Comparison of ENCODE assay signal across 9 mouse cellular contexts in the genomic region with DNA sequence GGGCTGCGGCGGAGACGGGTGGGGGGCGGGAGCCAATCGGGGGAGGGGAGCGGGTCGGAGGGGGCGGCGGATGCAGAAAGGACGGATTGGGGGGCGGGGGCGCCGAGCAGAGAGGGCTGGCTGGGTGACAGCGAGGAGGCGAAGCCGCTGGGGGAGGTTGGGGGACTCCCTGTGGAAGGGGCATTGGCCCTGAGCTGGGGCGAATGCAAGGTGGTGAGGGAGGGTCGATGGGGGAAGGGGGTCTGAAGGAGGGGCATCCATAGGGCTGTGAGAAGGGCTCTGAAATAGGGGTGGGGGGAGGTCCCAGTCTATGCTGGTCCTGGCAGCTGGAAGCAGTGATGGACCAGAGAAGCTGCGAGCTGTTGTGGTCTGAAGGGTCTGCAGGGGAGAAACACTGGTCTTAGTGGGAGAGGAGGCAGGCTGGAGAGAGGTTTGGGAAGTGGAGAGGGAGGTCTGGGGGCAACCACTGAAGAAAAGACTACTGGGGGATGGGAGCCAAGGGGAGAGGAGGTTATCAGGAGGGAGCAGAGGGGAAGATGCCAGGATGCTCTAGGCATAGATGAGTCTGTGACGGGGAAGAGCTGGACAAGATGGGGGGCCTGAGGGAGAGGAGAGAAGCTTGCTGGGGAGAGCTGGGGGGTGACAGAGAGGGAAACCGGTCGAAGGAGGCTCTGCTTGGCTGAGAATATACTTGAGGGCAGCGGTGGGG. TPM values are rescaled to one million over a fixed set of nuclear protein-coding genes. Genes with fewer than 3 reads are reported as not detected.
DNase-seq lines count a peak whose midpoint lies in the region; ATAC-seq and TF ChIP-seq lines count a peak whose summit lies in the region.
"Had no signal": no experiment of that assay in that cellular context is flagged by ENCODE, and none has a peak within 500 bp of the region (broad histone marks: within the 10 kb centered on the region; RNA-seq: fewer than 3 reads in every experiment).

No protein-coding gene starts in this region.

- H3K27me3 ChIP-seq in heart, embryonic 12.5 days (replicated peaks) = peaks cover 80% of the 10 kb centered on the region
- peaks cover 37% of the 10 kb centered on the region for H3K27me3 ChIP-seq in intestine, postnatal 0 days (replicated peaks; ENCODE audit: control insufficient read depth, insufficient read depth, low read length)
- H3K27me3 ChIP-seq in stomach, embryonic 15.5 days (replicated peaks) = peaks cover 55% of the 10 kb centered on the region

- 13% methylated on average over 21 of the region's 23 CpGs for WGBS in heart, embryonic 12.5 days
- 11% methylated on average over 19 of the region's 23 CpGs for WGBS in intestine, postnatal 0 days
- WGBS in stomach, embryonic 15.5 days = 8% methylated on average over 23 of the region's 23 CpGs

- ATAC-seq in heart, embryonic 12.5 days (ENCODE audit: insufficient number of reproducible peaks, low FRiP score) = no peak
- ATAC-seq in intestine, postnatal 0 days = no peak
- no peak for ATAC-seq in stomach, embryonic 15.5 days (ENCODE audit: insufficient read depth, low FRiP score, low read depth)

- H3K4me2 ChIP-seq in heart, embryonic 12.5 days = peak overlapping the region; percentile 83
- peak overlapping the region; percentile 3; the same call in 1 of the 2 replicates for H3K4me2 ChIP-seq in intestine, postnatal 0 days (replicated peaks; ENCODE audit: low read depth)
- peak overlapping the region; percentile 94 for H3K4me2 ChIP-seq in stomach, embryonic 15.5 days

- no peak overlapping the region for H3K27ac ChIP-seq in heart, embryonic 12.5 days (ENCODE audit: poor library complexity, severe bottlenecking)
- H3K27ac ChIP-seq in intestine, postnatal 0 days (ENCODE audit: low read depth, low read length) = no peak overlapping the region
- no peak overlapping the region for H3K27ac ChIP-seq in stomach, embryonic 15.5 days

- no peak overlapping the region for H3K9ac ChIP-seq in heart, embryonic 12.5 days
- H3K9ac ChIP-seq in intestine, postnatal 0 days (ENCODE audit: low read depth, low read length) = no peak overlapping the region
- H3K9ac ChIP-seq in stomach, embryonic 15.5 days = no peak overlapping the region

- no peak for DNase-seq in heart, adult 11 months
- peak; percentile 66 for DNase-seq in right cerebral cortex, postnatal 4 days
- DNase-seq in right cerebral cortex, adult 2 months (ENCODE audit: low spot score in 2 of 2) = no peak
- DNase-seq in spleen, postnatal 10 days (ENCODE audit: low spot score in 2 of 2) = no peak
- no peak for DNase-seq in layer of hippocampus, adult 9-11 months

- H3K36me3 ChIP-seq in heart, embryonic 12.5 days = no peaks in the 10 kb centered on the region
- H3K36me3 ChIP-seq in intestine, postnatal 0 days (ENCODE audit: control insufficient read depth, insufficient read depth) = no peaks in the 10 kb centered on the region
- H3K36me3 ChIP-seq in stomach, embryonic 15.5 days = no peaks in the 10 kb centered on the region

- no peak for TF ChIP-seq CTCF in intestine, postnatal 0 days (IDR thresholded peaks at IDR 0.05; ENCODE audit: low read depth)

- H3K4me3 ChIP-seq in heart, embryonic 12.5 days = peak overlapping the region; percentile 49
- no peak overlapping the region for H3K4me3 ChIP-seq in intestine, postnatal 0 days (ENCODE audit: low read depth, low read length)
- peak overlapping the region; percentile 46 for H3K4me3 ChIP-seq in stomach, embryonic 15.5 days (replicated peaks)

- no peaks in the 10 kb centered on the region for H3K9me3 ChIP-seq in heart, embryonic 12.5 days (replicated peaks)
- no peaks in the 10 kb centered on the region for H3K9me3 ChIP-seq in intestine, postnatal 0 days (ENCODE audit: control insufficient read depth)
- H3K9me3 ChIP-seq in stomach, embryonic 15.5 days = no peaks in the 10 kb centered on the region

- H3K4me1 ChIP-seq in heart, embryonic 12.5 days (replicated peaks) = peaks cover 36% of the 10 kb centered on the region
- 0 out of 2 replicates have a peak, but pooled peaks cover 3% of the 10 kb centered on the region for H3K4me1 ChIP-seq in intestine, postnatal 0 days (replicated peaks; ENCODE audit: control insufficient read depth, insufficient read depth, low read length)
- H3K4me1 ChIP-seq in stomach, embryonic 15.5 days = peaks cover 17% of the 10 kb centered on the region

RNA-seq across cellular contexts. Expression of a gene that starts 0.6 kb away (rescaled TPM):
- polyA plus RNA-seq in heart, embryonic 12.5 days (2016; fragmentation: Nextera tagmentation; extraction: Ambion mirVana) = 0.26 and 0.52 TPM in 2 replicates
- 1.2 and 1.4 TPM in 2 replicates for polyA plus RNA-seq in intestine, postnatal 0 days (2015; fragmentation: Nextera tagmentation; extraction: Ambion mirVana)
- polyA plus RNA-seq in stomach, embryonic 15.5 days (2015; fragmentation: Nextera tagmentation; extraction: Ambion mirVana) = 1.4 and 2.7 TPM in 2 replicates
- polyA plus RNA-seq: CD4-positive, CD25-positive, alpha-beta regulatory T cell, adult 4 months had no signal

RNA-seq across cellular contexts. Expression of a gene that starts 20.0 kb away (rescaled TPM):
- polyA plus RNA-seq in heart, embryonic 12.5 days (2016; fragmentation: Nextera tagmentation; extraction: Ambion mirVana) = 43.8 and 45.8 TPM in 2 replicates
- 38.5 and 41.5 TPM in 2 replicates for polyA plus RNA-seq in intestine, postnatal 0 days (2015; fragmentation: Nextera tagmentation; extraction: Ambion mirVana)
- 55.8 and 57.6 TPM in 2 replicates for polyA plus RNA-seq in stomach, embryonic 15.5 days (2015; fragmentation: Nextera tagmentation; extraction: Ambion mirVana)

RNA-seq across cellular contexts. Expression of a gene that starts 34.9 kb away (rescaled TPM):
- 224 and 234 TPM in 2 replicates for polyA plus RNA-seq in heart, embryonic 12.5 days (2016; fragmentation: Nextera tagmentation; extraction: Ambion mirVana)
- 4.1 and 4.7 TPM in 2 replicates for polyA plus RNA-seq in intestine, postnatal 0 days (2015; fragmentation: Nextera tagmentation; extraction: Ambion mirVana)
- polyA plus RNA-seq in stomach, embryonic 15.5 days (2015; fragmentation: Nextera tagmentation; extraction: Ambion mirVana) = 10.3 and 12.8 TPM in 2 replicates

RNA-seq across cellular contexts. Expression of a gene that starts 55.6 kb away (rescaled TPM):
- 127 and 130 TPM in 2 replicates for polyA plus RNA-seq in heart, embryonic 12.5 days (2016; fragmentation: Nextera tagmentation; extraction: Ambion mirVana)
- polyA plus RNA-seq in intestine, postnatal 0 days (2015; fragmentation: Nextera tagmentation; extraction: Ambion mirVana) = 51.9 and 55.3 TPM in 2 replicates
- 104 and 127 TPM in 2 replicates for polyA plus RNA-seq in stomach, embryonic 15.5 days (2015; fragmentation: Nextera tagmentation; extraction: Ambion mirVana)

Comparison
In these comparisons a context has a peak if more than half of its experiments do, and no peak if none do; other contexts are left out.
1. H3K4me2 ChIP-seq: peak in every context shown above with its lines; median percentile 94 in stomach, embryonic 15.5 days; 83 in heart, embryonic 12.5 days; 3 in intestine, postnatal 0 days.
2. RNA of a gene that starts 34.9 kb away (polyA plus RNA-seq): 224 to 234 TPM in heart, embryonic 12.5 days; 10.3 to 12.8 TPM in stomach, embryonic 15.5 days and 4.1 to 4.7 TPM in intestine, postnatal 0 days; every median in the first group is over 10 times any median in the second.